Mouse (Mus musculus) urinary bladder, adult 2 months (tissue): ENCODE measurements around the gene Rims3. TPM values are rescaled to one million over a fixed set of nuclear protein-coding genes. Genes with fewer than 3 reads are reported as not detected.
A peak's percentile ranks its signal among the peaks of the same experiment; 100 is the strongest.

Source experiments
- DNase-seq: peaks from one replicate; pipeline ENCODE4 v3.0.0; 2022; ENCODE audit warnings: low spot score
- polyA plus RNA-seq: library from polyadenylated mRNA; depleted of rRNA; stranded (reverse); fragments of >200 nt; gene quantifications from 2 replicates; pipeline ENCODE4 v1.2.3, GENCODE M21; 2012

Gene Rims3
- polyA plus RNA-seq, 1 experiment, result 0.19 TPM

- DNase-seq, result no peak
Observed at GRCm38 (mm10) chr4:120849451-120849850, 5.2 kb upstream of the Rims3 start.

DNA sequence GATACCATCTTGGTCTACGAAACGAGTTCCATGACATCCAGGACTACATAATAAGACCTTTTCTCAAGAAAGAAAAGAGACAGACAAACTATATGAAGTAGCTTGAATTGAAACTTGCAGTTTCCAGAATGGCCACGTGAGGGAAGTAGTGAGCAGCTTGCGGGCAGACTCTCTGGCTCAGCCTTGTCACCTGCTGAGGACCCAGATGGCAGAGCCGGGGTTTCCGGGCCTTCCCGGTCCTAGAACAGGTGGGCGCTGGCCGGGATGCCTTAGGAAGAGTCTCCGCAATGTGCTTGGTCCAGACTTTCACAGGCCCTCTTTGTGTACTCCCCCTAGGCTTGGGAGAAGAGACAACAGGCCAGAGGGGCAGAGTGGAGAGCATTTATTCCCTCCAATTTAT, 3.7 kb upstream of the Rims3 start:
- DNase-seq, result peak; percentile 29

DNA sequence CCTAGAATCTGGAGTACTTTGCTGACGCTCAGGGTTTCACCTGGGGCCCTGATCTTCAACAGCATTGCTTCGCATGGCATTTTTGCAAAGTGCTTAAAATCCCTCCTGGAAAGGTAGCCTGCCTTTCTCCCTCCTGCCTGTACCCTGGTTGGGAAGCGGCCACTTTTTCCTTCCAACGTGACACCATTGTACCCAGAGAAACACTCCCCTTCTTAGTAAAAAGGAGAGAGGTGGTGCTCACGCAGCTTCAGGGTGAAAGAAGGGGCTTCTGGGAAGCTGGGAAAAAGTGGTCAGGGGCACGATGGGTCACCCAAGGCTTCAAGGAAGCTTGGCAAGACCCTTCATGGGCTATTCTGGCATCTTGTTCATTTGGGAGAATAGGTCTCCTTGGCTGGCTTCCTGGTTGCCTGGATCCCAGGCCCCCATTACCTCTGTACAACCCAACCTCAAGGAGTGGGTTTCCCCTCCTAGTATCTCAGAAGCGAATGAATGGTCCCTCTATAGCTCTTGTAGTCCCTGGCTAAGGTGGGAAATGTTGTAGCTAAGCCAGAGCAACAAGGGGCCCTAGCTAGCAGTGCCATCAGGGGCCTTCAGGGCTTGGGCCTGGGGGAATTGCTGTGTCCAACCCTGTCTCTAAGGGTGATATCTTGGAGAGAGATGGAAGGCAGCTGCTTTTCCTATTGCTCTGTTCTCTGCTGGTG, 894 bp downstream of the Rims3 start:
- DNase-seq, result no peak

- DNase-seq, result no peak
Observed at GRCm38 (mm10) chr4:120856376-120856775, 1.8 kb downstream of the Rims3 start.

- DNase-seq, result no peak
Observed at GRCm38 (mm10) chr4:120859865-120860264, 5.2 kb downstream of the Rims3 start.

- DNase-seq, result no peak
Observed at GRCm38 (mm10) chr4:120866211-120866610, 11.6 kb downstream of the Rims3 start.

- no peak for DNase-seq
Observed at GRCm38 (mm10) chr4:120868246-120868645, 13.6 kb downstream of the Rims3 start.

DNA sequence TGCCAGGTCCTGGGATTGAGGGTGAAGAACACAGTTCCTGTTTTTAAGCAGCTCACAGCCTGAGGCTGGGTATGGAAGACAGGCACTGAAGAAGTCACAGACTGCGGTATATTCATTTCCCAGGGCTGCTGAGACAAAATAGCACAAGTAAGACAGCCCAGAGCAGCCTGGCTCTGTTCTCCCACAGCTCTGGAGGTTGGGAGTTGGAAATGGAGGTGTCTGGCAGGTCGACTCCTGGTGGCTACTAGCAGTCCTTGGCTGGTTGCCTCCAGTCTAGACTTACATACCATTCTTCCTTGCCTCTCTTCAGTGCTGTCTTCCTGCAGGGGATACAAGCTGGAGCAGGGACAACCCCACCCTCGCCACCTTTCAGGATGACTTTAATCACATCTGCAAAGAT, 14.4 kb downstream of the Rims3 start:
- DNase-seq, result no peak

GRCm38 (mm10) chr4:120870262-120870748, 15.7 kb downstream of the Rims3 start:
- no peak for DNase-seq

- no peak for DNase-seq
Observed at GRCm38 (mm10) chr4:120875961-120876360, 21.3 kb downstream of the Rims3 start.

DNA sequence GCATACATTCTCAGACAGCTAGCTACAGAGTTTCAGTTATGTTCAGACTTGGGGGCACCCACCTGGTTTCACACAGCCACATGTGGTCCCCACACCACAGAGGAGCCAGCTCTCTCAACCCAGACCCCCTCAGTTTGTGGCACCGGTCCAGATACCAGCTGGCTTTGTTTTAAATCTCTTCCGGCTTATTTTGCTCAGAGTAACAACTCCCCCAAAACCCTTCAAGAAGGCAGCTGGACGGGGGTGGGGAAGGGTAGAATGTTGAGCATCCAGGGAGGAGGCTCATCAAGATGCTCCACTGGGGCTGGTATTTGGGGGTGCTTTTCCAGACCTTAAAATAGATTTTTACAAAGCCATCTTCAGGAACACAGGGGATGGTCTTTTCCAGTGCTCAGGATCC, 24.1 kb downstream of the Rims3 start:
- DNase-seq, result no peak

DNA sequence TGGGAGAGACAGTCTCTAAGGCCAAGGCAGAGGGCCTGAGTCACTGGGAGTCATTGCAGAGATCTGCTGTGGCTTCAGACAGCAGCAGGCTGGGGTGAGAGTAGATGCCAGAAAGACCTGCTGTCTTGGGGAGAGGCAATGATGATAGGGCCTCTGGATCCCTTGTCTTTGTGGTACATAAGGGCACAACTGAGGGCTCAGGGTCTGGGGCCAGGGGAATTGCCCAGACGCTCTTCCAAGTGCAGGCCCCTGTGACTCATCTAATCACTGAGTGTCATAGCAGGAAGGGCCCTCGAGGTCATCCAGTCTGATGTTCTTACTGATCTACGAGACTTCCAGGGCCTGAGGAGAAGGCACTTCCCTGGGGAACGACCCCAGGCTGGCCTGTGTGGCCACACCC, 24.8 kb downstream of the Rims3 start:
- DNase-seq, result no peak

DNA sequence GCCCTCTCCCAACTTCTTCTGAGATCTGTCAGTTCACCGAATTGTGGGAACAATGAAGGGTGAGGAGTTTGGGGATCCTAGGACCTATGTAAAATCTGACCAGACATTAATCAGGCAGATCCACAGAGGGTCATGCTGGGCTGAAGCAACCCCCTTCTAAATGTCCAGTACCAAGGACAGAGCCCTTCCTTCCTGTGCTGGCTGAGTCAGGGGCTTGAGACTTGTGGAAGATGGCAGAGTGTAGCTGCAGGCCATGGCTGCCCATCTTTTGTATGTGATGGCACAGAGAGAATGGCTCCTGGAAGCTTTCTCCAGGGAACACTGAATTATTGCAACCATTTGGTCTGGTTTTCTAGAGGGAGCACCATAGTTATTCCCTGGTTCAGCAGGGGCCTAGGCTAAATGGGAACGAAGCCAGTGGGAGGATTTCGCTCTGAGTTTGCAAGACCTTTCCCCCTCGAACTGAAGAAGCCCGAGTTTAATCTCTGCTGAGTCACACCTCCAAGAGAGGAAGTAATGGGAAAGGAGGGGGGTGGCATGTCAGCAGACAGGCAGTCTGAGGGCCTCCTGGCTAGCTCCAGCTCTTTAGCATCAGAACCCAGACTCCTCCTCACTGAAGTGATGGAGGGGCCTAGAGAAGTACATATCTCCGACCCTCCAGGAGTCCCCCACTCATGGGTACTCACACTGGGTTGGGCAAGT, 26.3 kb downstream of the Rims3 start:
- DNase-seq, result no peak

DNA sequence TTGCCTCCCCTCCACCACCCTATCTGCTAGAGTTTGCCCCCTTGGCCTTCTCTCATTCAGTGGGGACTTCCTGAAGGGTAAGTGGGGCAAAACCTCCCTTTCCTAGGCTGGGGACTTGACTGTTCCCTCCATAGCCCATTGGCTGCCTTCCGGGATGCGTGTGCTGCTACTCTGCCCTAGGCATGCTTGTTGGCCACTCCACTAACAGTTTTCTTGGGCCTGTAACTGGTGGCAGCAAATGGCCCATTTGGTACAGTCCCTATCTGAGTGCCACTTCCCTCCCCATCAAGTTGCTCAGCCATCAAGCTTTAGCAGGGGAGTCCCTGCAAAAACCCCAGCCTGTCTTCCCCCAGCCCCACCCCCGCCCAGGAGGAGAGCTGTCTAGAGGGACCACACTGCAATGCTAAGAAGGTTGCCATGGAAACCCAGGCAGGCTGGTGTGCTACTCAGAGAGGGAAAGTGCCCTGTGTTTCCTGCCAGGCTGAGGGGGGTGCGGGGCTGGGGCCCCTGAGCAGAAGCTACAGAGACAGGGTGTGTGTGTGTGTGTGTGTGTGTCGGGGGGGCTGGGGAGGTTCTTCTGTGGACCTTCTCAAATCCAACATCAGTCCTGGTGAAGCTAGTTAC, 27.5 kb downstream of the Rims3 start:
- no peak for DNase-seq

DNA sequence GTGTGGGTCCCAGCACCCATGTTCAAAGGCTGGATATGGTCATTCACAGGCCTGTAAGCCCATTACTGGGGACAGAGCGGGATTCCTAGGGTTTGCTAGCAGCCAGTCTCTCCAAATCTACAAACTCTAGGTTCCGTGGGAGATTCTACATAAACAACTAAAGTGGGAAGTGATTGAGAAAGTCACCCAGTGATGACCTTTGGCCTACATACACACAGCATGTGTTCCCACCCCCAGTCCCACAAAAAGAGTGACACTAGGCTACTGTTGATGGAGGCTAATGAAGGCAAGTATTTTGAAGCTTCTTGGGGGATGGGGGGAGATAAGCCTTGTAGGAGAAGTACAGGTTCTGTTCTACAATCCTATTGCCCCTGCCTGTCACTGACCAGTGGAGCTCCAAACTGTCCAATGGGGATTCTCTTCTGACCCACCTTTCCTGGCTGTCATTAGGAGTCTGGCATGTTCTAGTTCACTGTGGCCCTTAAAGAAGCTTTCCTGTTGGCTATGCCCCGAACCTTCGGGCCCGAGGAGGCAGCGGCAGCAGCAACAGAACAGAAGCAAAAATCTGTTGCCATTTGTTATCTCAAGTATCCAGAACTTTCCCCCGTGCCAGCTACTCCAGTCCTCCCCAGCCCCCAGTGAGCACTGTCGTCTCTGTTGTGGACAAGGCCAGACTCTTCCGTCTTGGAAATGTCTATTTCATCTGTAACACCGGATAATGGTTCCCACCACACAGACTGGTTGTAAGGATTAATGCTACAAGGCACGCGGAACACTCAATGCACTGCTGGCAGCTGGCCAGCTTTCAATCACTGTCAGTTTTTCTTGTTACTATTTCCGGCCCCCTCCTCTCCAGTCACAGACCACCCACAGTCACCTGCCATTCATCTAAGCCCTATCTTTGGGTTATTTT, 30.8 kb downstream of the Rims3 start:
- no peak for DNase-seq

GRCm38 (mm10) chr4:120886131-120886530, 31.5 kb downstream of the Rims3 start:
- no peak for DNase-seq

DNA sequence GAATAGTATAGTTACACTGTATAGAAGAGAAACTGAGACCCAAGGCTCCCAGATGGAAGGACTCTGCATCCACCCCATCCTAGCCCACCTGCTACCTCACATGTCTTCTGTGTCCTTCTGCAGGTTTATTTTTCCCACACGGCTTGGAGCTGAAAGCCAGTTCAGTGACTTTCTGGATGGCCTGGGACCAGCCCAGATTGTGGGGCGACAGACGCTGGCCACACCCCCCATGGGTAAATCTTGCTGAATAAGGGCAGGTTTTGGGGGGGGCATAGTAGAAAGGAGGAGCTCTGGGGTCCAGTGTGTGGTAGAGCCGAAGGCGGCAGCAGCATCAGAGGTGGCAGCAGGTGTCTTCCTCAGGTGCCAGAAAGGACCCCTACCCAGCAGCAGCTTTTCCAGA, 32.2 kb downstream of the Rims3 start:
- no peak for DNase-seq

GRCm38 (mm10) chr4:120887381-120888112, 32.9 kb downstream of the Rims3 start:
- no peak for DNase-seq

GRCm38 (mm10) chr4:120888884-120889283, 34.3 kb downstream of the Rims3 start:
- DNase-seq, result no peak

GRCm38 (mm10) chr4:120890754-120891440, 36.3 kb downstream of the Rims3 start:
- DNase-seq, result no peak

DNA sequence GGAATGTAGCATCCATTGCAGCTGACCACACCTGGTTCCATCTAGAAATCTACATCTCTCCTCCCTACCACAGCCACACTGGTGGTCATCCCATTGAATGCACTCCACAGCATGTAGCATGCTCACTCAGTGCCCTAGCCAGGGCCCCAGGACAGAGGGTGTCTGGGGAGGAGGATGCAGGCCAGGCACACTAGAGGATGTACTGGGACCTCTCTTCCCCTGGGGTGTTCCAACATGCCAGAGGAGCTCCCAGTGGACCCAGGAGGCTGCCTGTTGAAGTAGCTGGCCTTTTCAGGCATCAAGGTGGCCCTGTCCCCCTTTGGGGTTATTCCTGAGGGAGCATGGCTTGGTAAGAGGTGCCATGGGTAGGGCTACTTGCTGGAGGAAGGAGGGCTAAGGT, 37.3 kb downstream of the Rims3 start:
- no peak for DNase-seq
